Mouse (Mus musculus) liver, adult 2 months (tissue): ENCODE results near the gene Hoxd11. TPM values are rescaled to one million over a fixed set of nuclear protein-coding genes. Genes with fewer than 3 reads are reported as not detected.

Experiments
- DNase-seq: peaks from one replicate; pipeline ENCODE4 v3.0.0-alpha.2; 2011; ENCODE audit warnings: low read depth, low spot score; ENCODE audit errors: extremely low read depth
- H3K27ac ChIP-seq: fragments of 200-500 bp; replicated peaks from 2 replicates; pipeline ENCODE4 v1.5.1; 2012; ENCODE audit warnings: low read depth, mild to moderate bottlenecking, control low read depth, inconsistent platforms, low read length; ENCODE audit not compliant: insufficient read depth
- H3K27me3 ChIP-seq: fragments of 200-500 bp; 2 replicates; pipeline ENCODE4 v1.6.1; 2012; ENCODE audit warnings: mild to moderate bottlenecking, moderate library complexity, low read length, inconsistent platforms; ENCODE audit not compliant: control insufficient read depth, insufficient read depth
- H3K36me3 ChIP-seq: fragments of 200-500 bp; 2 replicates; pipeline ENCODE4 v1.6.1; 2012; ENCODE audit warnings: low read length, inconsistent platforms; ENCODE audit not compliant: control insufficient read depth, insufficient read depth
- H3K4me1 ChIP-seq: fragments of 200-500 bp; 2 replicates; pipeline ENCODE4 v1.6.1; 2011; ENCODE audit warnings: low read length; ENCODE audit not compliant: control insufficient read depth, insufficient read depth
- H3K4me3 ChIP-seq: fragments of 200-500 bp; 2 replicates; pipeline ENCODE4 v1.5.1; 2011; ENCODE audit warnings: low read depth, mild to moderate bottlenecking, control low read depth, low read length, moderate library complexity; ENCODE audit not compliant: insufficient read depth
- H3K79me2 ChIP-seq: fragments of 200-500 bp; 2 replicates; pipeline ENCODE4 v1.6.1; 2012; ENCODE audit warnings: inconsistent platforms, mild to moderate bottlenecking, low read length, moderate library complexity; ENCODE audit not compliant: control insufficient read depth, insufficient read depth
- H3K9ac ChIP-seq: fragments of 200-500 bp; 2 replicates; pipeline ENCODE4 v1.6.1; 2012; ENCODE audit warnings: low read depth, mild to moderate bottlenecking, control low read depth, inconsistent platforms, low read length
- CTCF ChIP-seq: fragments of 200-500 bp; IDR thresholded peaks from 2 replicates; pipeline ENCODE4 v1.5.1; 2011; ENCODE audit warnings: low read depth, low read length, control low read depth
- POLR2A ChIP-seq: fragments of 200-500 bp; IDR thresholded peaks from 2 replicates; pipeline ENCODE4 v1.6.1; 2011; ENCODE audit warnings: low read length, control low read depth; ENCODE audit not compliant: insufficient read depth; ENCODE audit errors: extremely low read depth
- WGBS: fragments of 180-500 bp; shearing (Covaris S2); methylation state at CpG from one replicate; pipeline ENCODE4 v1.1.7; 2018; 5-methylcytosine and 5-hydroxymethylcytosine counted together
- polyA plus RNA-seq: library from polyadenylated mRNA; depleted of rRNA; stranded (reverse); fragments of >200 nt; gene quantifications from 2 replicates; pipeline ENCODE4 v1.2.3, GENCODE M21; 2012
- total RNA-seq: library from RNA; depleted of rRNA; stranded (reverse); fragments of >200 nt; gene quantifications from 2 replicates; pipeline ENCODE4 v1.2.3, GENCODE M21; 2014

The Hoxd11 gene
- total and polyA plus RNA-seq, 2 experiments, result not detected

- H3K4me1 ChIP-seq, result no peaks in the 10 kb centered on the region
- no peaks in the 10 kb centered on the region for H3K36me3 ChIP-seq
- no peak for DNase-seq
- peaks cover 25% of the 10 kb centered on the region; the same call in 1 of the 2 replicates for H3K27me3 ChIP-seq
- H3K27ac ChIP-seq, result no peak overlapping the region
- 12% methylated on average over 18 of the region's 18 CpGs for WGBS
- H3K79me2 ChIP-seq, result no peaks in the 10 kb centered on the region
- TF ChIP-seq POLR2A (no peak), CTCF (no peak)
- H3K4me3 ChIP-seq, result no peak overlapping the region
- no peak overlapping the region for H3K9ac ChIP-seq
Measured at GRCm38 (mm10) chr2:74714156-74714789, 34.9 kb downstream of the Hoxd11 start.

- H3K36me3 ChIP-seq, result no peaks in the 10 kb centered on the region
- no peak overlapping the region for H3K4me3 ChIP-seq
- no peak for DNase-seq
- no peaks in the 10 kb centered on the region for H3K79me2 ChIP-seq
- H3K4me1 ChIP-seq, result no peaks in the 10 kb centered on the region
- H3K27me3 ChIP-seq, result peaks cover 26% of the 10 kb centered on the region; the same call in 1 of the 2 replicates
- WGBS, result 8% methylated on average over 14 of the region's 14 CpGs
- no peak overlapping the region for H3K9ac ChIP-seq
- no peak overlapping the region for H3K27ac ChIP-seq
- TF ChIP-seq POLR2A (no peak), CTCF (no peak)
Measured at GRCm38 (mm10) chr2:74714881-74715280, 35.5 kb downstream of the Hoxd11 start.

- no peak overlapping the region for H3K4me3 ChIP-seq
- no peak overlapping the region for H3K27ac ChIP-seq
- peak; percentile 91 for TF ChIP-seq CTCF
- no peak for TF ChIP-seq POLR2A
- DNase-seq, result peak; percentile 47
- WGBS, result 7% methylated on average over 26 of the region's 26 CpGs
- no peaks in the 10 kb centered on the region for H3K4me1 ChIP-seq
- no peak overlapping the region for H3K9ac ChIP-seq
- peaks cover 24% of the 10 kb centered on the region; the same call in 1 of the 2 replicates for H3K27me3 ChIP-seq
- no peaks in the 10 kb centered on the region for H3K36me3 ChIP-seq
- no peaks in the 10 kb centered on the region for H3K79me2 ChIP-seq
Measured at GRCm38 (mm10) chr2:74715504-74716241, 36.3 kb downstream of the Hoxd11 start.

- Histone ChIP-seq H3K27me3 (peaks cover 17% of the 10 kb centered on the region), H3K9ac (no peak overlapping the region), H3K4me3 (no peak overlapping the region), H3K36me3 (no peaks in the 10 kb centered on the region), H3K79me2 (no peaks in the 10 kb centered on the region), H3K27ac (no peak overlapping the region), H3K4me1 (no peaks in the 10 kb centered on the region)
- WGBS, result 15% methylated on average over 2 of the region's 2 CpGs
- no peak for DNase-seq
- TF ChIP-seq CTCF, result no peak
- no peak for TF ChIP-seq POLR2A
Measured at GRCm38 (mm10) chr2:74720384-74720783, 41.0 kb downstream of the Hoxd11 start.

GRCm38 (mm10) chr2:74720955-74721491, 41.7 kb downstream of the Hoxd11 start:
- no peak overlapping the region for H3K27ac ChIP-seq
- no peak for DNase-seq
- H3K9ac ChIP-seq, result no peak overlapping the region
- TF ChIP-seq CTCF (no peak), POLR2A (no peak)
- H3K79me2 ChIP-seq, result no peaks in the 10 kb centered on the region
- WGBS, result 15% methylated on average over 5 of the region's 5 CpGs
- no peaks in the 10 kb centered on the region for H3K4me1 ChIP-seq
- no peaks in the 10 kb centered on the region for H3K36me3 ChIP-seq
- no peak overlapping the region for H3K4me3 ChIP-seq
- peaks cover 18% of the 10 kb centered on the region for H3K27me3 ChIP-seq
